Mouse (Mus musculus): Measurements from ENCODE around the gene Catsperz. TPM values are rescaled to one million over a fixed set of nuclear protein-coding genes. Genes with fewer than 3 reads are reported as not detected.
"Not testable (repeated sequence)": the region's sequence is repeated elsewhere in the genome, so short reads cannot be mapped to it uniquely, and the experiment has no call there.

Gene Catsperz
- polyA plus RNA-seq, 1 experiment from 2014 or later = 0.85 TPM

- Histone ChIP-seq H3K36me3 (0 out of 2 replicates have a peak, but pooled peaks cover 5% of the 10 kb centered on the region), H3K27ac (replicated peaks) (no peak overlapping the region), H3K4me2 (replicated peaks) (peak overlapping the region; percentile 93), H3K4me1 (peaks cover 30% of the 10 kb centered on the region), H3K4me3 (peak overlapping the region; percentile 88), H3K9ac (replicated peaks) (no peak overlapping the region; the same call in 1 of the 2 replicates), H3K27me3 (peaks cover 25% of the 10 kb centered on the region), H3K9me3 (no peaks in the 10 kb centered on the region)
- 45% methylated on average over 8 of the region's 8 CpGs for WGBS
- no peak for ATAC-seq (replicated peaks)
Measured at GRCm38 (mm10) chr19:6919876-6920740, 5.1 kb downstream of the Catsperz start.

GRCm38 (mm10) chr19:6919431-6919830 lies 5.7 kb downstream of the Catsperz start:
- H3K27ac ChIP-seq (replicated peaks) = no peak overlapping the region
- no peak overlapping the region for H3K4me2 ChIP-seq (replicated peaks)
- H3K36me3 ChIP-seq = 0 out of 2 replicates have a peak, but pooled peaks cover 5% of the 10 kb centered on the region
- peaks cover 18% of the 10 kb centered on the region for H3K27me3 ChIP-seq
- no peak for ATAC-seq (replicated peaks)
- H3K4me3 ChIP-seq = no peak overlapping the region
- no peak overlapping the region for H3K9ac ChIP-seq (replicated peaks)
- peaks cover 23% of the 10 kb centered on the region for H3K4me1 ChIP-seq
- H3K9me3 ChIP-seq = no peaks in the 10 kb centered on the region

- 89% methylated on average over 4 of the region's 4 CpGs for WGBS
Measured at GRCm38 (mm10) chr19:6918321-6918720, 6.9 kb downstream of the Catsperz start.

GRCm38 (mm10) chr19:6916496-6916895 lies 8.7 kb downstream of the Catsperz start:
- peaks cover 15% of the 10 kb centered on the region for H3K4me1 ChIP-seq
- no peak overlapping the region for H3K27ac ChIP-seq (replicated peaks)
- no peak overlapping the region for H3K4me3 ChIP-seq
- H3K9me3 ChIP-seq = no peaks in the 10 kb centered on the region
- no peak overlapping the region for H3K4me2 ChIP-seq (replicated peaks)
- H3K27me3 ChIP-seq = no peaks in the 10 kb centered on the region
- 88% methylated on average over 4 of the region's 4 CpGs for WGBS
- no peak for ATAC-seq (replicated peaks)
- no peak overlapping the region for H3K9ac ChIP-seq (replicated peaks)
- H3K36me3 ChIP-seq = peaks cover 27% of the 10 kb centered on the region

More at GRCm38 (mm10) chr19:6918321-6918720, 6.9 kb downstream of the Catsperz start:
- no peak overlapping the region for H3K9ac ChIP-seq (replicated peaks)
- H3K4me1 ChIP-seq = peaks cover 23% of the 10 kb centered on the region
- no peak for ATAC-seq (replicated peaks)
- no peak overlapping the region for H3K4me2 ChIP-seq (replicated peaks)
- H3K27me3 ChIP-seq = peaks cover 8% of the 10 kb centered on the region
- no peak overlapping the region for H3K27ac ChIP-seq (replicated peaks)
- peaks cover 10% of the 10 kb centered on the region for H3K36me3 ChIP-seq
- no peaks in the 10 kb centered on the region for H3K9me3 ChIP-seq
- no peak overlapping the region for H3K4me3 ChIP-seq

GRCm38 (mm10) chr19:6915276-6915675 lies 9.9 kb downstream of the Catsperz start:
- no peak for ATAC-seq (replicated peaks)
- Histone ChIP-seq H3K27ac (replicated peaks) (no peak overlapping the region), H3K27me3 (no peaks in the 10 kb centered on the region), H3K36me3 (peaks cover 33% of the 10 kb centered on the region), H3K9ac (replicated peaks) (no peak overlapping the region), H3K4me2 (replicated peaks) (no peak overlapping the region), H3K4me1 (peaks cover 16% of the 10 kb centered on the region), H3K9me3 (no peaks in the 10 kb centered on the region), H3K4me3 (no peak overlapping the region)
- 93% methylated on average over 4 of the region's 4 CpGs for WGBS

- H3K27ac ChIP-seq (replicated peaks) = no peak overlapping the region
- ATAC-seq (replicated peaks) = no peak
- WGBS = 91% methylated on average over 9 of the region's 9 CpGs
- H3K4me3 ChIP-seq = no peak overlapping the region
- H3K9me3 ChIP-seq = no peaks in the 10 kb centered on the region
- H3K27me3 ChIP-seq = no peaks in the 10 kb centered on the region
- H3K9ac ChIP-seq (replicated peaks) = no peak overlapping the region
- peaks cover 33% of the 10 kb centered on the region for H3K36me3 ChIP-seq
- H3K4me1 ChIP-seq = peaks cover 10% of the 10 kb centered on the region
- no peak overlapping the region for H3K4me2 ChIP-seq (replicated peaks)
Measured at GRCm38 (mm10) chr19:6914540-6914939, 10.6 kb downstream of the Catsperz start.

- Histone ChIP-seq H3K36me3 (peaks cover 33% of the 10 kb centered on the region), H3K9me3 (no peaks in the 10 kb centered on the region), H3K27me3 (no peaks in the 10 kb centered on the region), H3K27ac (replicated peaks) (no peak overlapping the region), H3K4me2 (replicated peaks) (no peak overlapping the region), H3K9ac (replicated peaks) (no peak overlapping the region), H3K4me1 (peaks cover 12% of the 10 kb centered on the region), H3K4me3 (no peak overlapping the region)
- WGBS = 83% methylated on average over 11 of the region's 11 CpGs
- ATAC-seq (replicated peaks) = no peak
Measured at GRCm38 (mm10) chr19:6913991-6914390, 11.2 kb downstream of the Catsperz start.

- Histone ChIP-seq H3K9me3 (no peaks in the 10 kb centered on the region), H3K4me1 (peaks cover 22% of the 10 kb centered on the region), H3K27me3 (no peaks in the 10 kb centered on the region), H3K9ac (replicated peaks) (no peak overlapping the region), H3K4me2 (replicated peaks) (no peak overlapping the region), H3K27ac (replicated peaks) (no peak overlapping the region), H3K36me3 (peaks cover 28% of the 10 kb centered on the region), H3K4me3 (no peak overlapping the region)
- ATAC-seq (replicated peaks) = no peak
- 92% methylated on average over 6 of the region's 6 CpGs for WGBS
Measured at GRCm38 (mm10) chr19:6913036-6913435, 12.1 kb downstream of the Catsperz start.

GRCm38 (mm10) chr19:6912205-6912970 lies 12.8 kb downstream of the Catsperz start:
- no peak for ATAC-seq (replicated peaks)
- Histone ChIP-seq H3K27me3 (no peaks in the 10 kb centered on the region), H3K36me3 (peaks cover 28% of the 10 kb centered on the region), H3K9ac (replicated peaks) (no peak overlapping the region), H3K9me3 (no peaks in the 10 kb centered on the region), H3K27ac (replicated peaks) (no peak overlapping the region), H3K4me3 (no peak overlapping the region), H3K4me1 (peaks cover 26% of the 10 kb centered on the region), H3K4me2 (replicated peaks) (no peak overlapping the region)
- 93% methylated on average over 15 of the region's 15 CpGs for WGBS

- H3K9ac ChIP-seq (replicated peaks) = no peak overlapping the region
- H3K4me3 ChIP-seq = peak overlapping the region; percentile 20
- H3K36me3 ChIP-seq = peaks cover 32% of the 10 kb centered on the region
- H3K27me3 ChIP-seq = no peaks in the 10 kb centered on the region
- no peak for ATAC-seq (replicated peaks)
- H3K4me1 ChIP-seq = peaks cover 26% of the 10 kb centered on the region
- peak overlapping the region; percentile 13; the same call in 1 of the 2 replicates for H3K4me2 ChIP-seq (replicated peaks)
- no peak overlapping the region for H3K27ac ChIP-seq (replicated peaks)
- no peaks in the 10 kb centered on the region for H3K9me3 ChIP-seq
- WGBS = 75% methylated on average over 19 of the region's 19 CpGs
Measured at GRCm38 (mm10) chr19:6911101-6912074, 13.8 kb downstream of the Catsperz start.

- not testable (repeated sequence) for H3K9me3 ChIP-seq, H3K27me3 ChIP-seq
- H3K9ac ChIP-seq (replicated peaks) = peak overlapping the region; percentile 69
- peaks cover 26% of the 10 kb centered on the region for H3K4me1 ChIP-seq
- peak overlapping the region; percentile 97 for H3K27ac ChIP-seq (replicated peaks)
- peak overlapping the region; percentile 73 for H3K4me2 ChIP-seq (replicated peaks)
- ATAC-seq (replicated peaks) = 0 out of 2 replicates have a peak, but pooled peaks have one; percentile 4
- under 1% methylated on average over 30 of the region's 30 CpGs for WGBS
- H3K4me3 ChIP-seq = peak overlapping the region; percentile 60
- H3K36me3 ChIP-seq = peaks cover 35% of the 10 kb centered on the region
Measured at GRCm38 (mm10) chr19:6910306-6910705, 14.9 kb downstream of the Catsperz start.

Measured in forebrain, embryonic 15.5 days (tissue).